Mouse (Mus musculus): ENCODE measurements around the gene Pde6h.

DNA sequence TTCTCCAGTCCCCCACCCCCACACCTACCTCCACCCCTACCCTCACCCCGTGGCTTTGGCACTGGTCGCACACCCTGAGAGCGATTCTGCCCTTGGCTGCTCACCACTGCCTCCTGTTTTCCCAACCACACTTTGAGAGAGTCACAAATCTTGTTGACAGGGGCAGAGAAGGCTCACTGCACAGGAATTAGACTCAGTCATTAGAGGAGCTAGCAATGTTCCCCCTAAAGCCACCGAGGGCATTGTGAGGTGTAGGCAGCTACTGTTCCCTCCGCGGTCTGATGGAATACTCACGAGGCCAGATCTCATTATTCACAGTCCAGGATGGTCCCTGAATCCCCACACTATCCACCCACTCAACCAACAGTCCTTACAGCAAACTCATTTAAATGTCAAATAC, 33.4 kb downstream of the Pde6h start:
- TF ChIP-seq CTCF (IDR thresholded peaks at IDR 0.05; ENCODE audit: low read depth) (no peak), EP300 (optimal IDR thresholded peaks at IDR 0.05) (no peak)
